Mouse (Mus musculus): ENCODE data around the gene Mad2l1bp. TPM values are rescaled to one million over a fixed set of nuclear protein-coding genes. Genes with fewer than 3 reads are reported as not detected.

The Mad2l1bp gene
- polyA plus RNA-seq, 1 experiment from 2014 or later, result 32.7 TPM

GRCm38 (mm10) chr17:46168318-46168717, 15.0 kb upstream of the Mad2l1bp start:
- 34% methylated on average over 5 of the region's 5 CpGs for WGBS
- Histone ChIP-seq H3K4me2 (ENCODE audit: low read depth, low read length) (no peak overlapping the region), H3K27me3 (ENCODE audit: control insufficient read depth, insufficient read depth, low read length) (no peaks in the 10 kb centered on the region), H3K4me3 (ENCODE audit: low read length) (no peak overlapping the region), H3K9me3 (replicated peaks; ENCODE audit: control insufficient read depth, low read length) (no peaks in the 10 kb centered on the region), H3K36me3 (ENCODE audit: control insufficient read depth, insufficient read depth) (peaks cover 81% of the 10 kb centered on the region), H3K9ac (ENCODE audit: low read length) (no peak overlapping the region), H3K4me1 (ENCODE audit: control insufficient read depth, insufficient read depth, low read length) (peaks cover 11% of the 10 kb centered on the region), H3K27ac (ENCODE audit: low read length) (no peak overlapping the region)
- no peak; the same call in 1 of the 2 replicates for ATAC-seq (replicated peaks; ENCODE audit: extremely low read depth, insufficient read depth, low FRiP score)

- H3K4me3 ChIP-seq (ENCODE audit: low read length), result no peak overlapping the region
- H3K4me2 ChIP-seq (ENCODE audit: low read depth, low read length), result no peak overlapping the region
- peaks cover 24% of the 10 kb centered on the region for H3K4me1 ChIP-seq (ENCODE audit: control insufficient read depth, insufficient read depth, low read length)
- no peaks in the 10 kb centered on the region for H3K9me3 ChIP-seq (replicated peaks; ENCODE audit: control insufficient read depth, low read length)
- 74% methylated on average over 11 of the region's 11 CpGs for WGBS
- peak overlapping the region; percentile 28; the same call in 1 of the 2 replicates for H3K27ac ChIP-seq (ENCODE audit: low read length)
- H3K9ac ChIP-seq (ENCODE audit: low read length), result peak overlapping the region; percentile 18
- H3K36me3 ChIP-seq (ENCODE audit: control insufficient read depth, insufficient read depth), result peaks cover 73% of the 10 kb centered on the region
- no peaks in the 10 kb centered on the region for H3K27me3 ChIP-seq (ENCODE audit: control insufficient read depth, insufficient read depth, low read length)
- ATAC-seq (replicated peaks; ENCODE audit: extremely low read depth, insufficient read depth, low FRiP score), result no peak
Observed at GRCm38 (mm10) chr17:46167014-46167413, 13.7 kb upstream of the Mad2l1bp start.

- no peak overlapping the region for H3K4me3 ChIP-seq (ENCODE audit: low read length)
- no peak for ATAC-seq (replicated peaks; ENCODE audit: extremely low read depth, insufficient read depth, low FRiP score)
- no peaks in the 10 kb centered on the region for H3K9me3 ChIP-seq (replicated peaks; ENCODE audit: control insufficient read depth, low read length)
- H3K9ac ChIP-seq (ENCODE audit: low read length), result no peak overlapping the region; the same call in 1 of the 2 replicates
- H3K4me1 ChIP-seq (ENCODE audit: control insufficient read depth, insufficient read depth, low read length), result peaks cover 30% of the 10 kb centered on the region
- H3K27me3 ChIP-seq (ENCODE audit: control insufficient read depth, insufficient read depth, low read length), result no peaks in the 10 kb centered on the region
- H3K4me2 ChIP-seq (ENCODE audit: low read depth, low read length), result no peak overlapping the region
- 0 out of 2 replicates have a peak overlapping the region, but pooled peaks have one; percentile 28 for H3K27ac ChIP-seq (ENCODE audit: low read length)
- WGBS, result 70% methylated on average over 5 of the region's 5 CpGs
- peaks cover 69% of the 10 kb centered on the region for H3K36me3 ChIP-seq (ENCODE audit: control insufficient read depth, insufficient read depth)
Observed at GRCm38 (mm10) chr17:46166270-46166669, 12.9 kb upstream of the Mad2l1bp start.

GRCm38 (mm10) chr17:46165460-46165859, 12.1 kb upstream of the Mad2l1bp start:
- H3K27me3 ChIP-seq (ENCODE audit: control insufficient read depth, insufficient read depth, low read length), result no peaks in the 10 kb centered on the region
- H3K4me2 ChIP-seq (ENCODE audit: low read depth, low read length), result no peak overlapping the region
- peaks cover 30% of the 10 kb centered on the region for H3K4me1 ChIP-seq (ENCODE audit: control insufficient read depth, insufficient read depth, low read length)
- peaks cover 60% of the 10 kb centered on the region for H3K36me3 ChIP-seq (ENCODE audit: control insufficient read depth, insufficient read depth)
- no peak for ATAC-seq (replicated peaks; ENCODE audit: extremely low read depth, insufficient read depth, low FRiP score)
- WGBS, result 86% methylated on average over 12 of the region's 12 CpGs
- H3K27ac ChIP-seq (ENCODE audit: low read length), result no peak overlapping the region
- H3K9me3 ChIP-seq (replicated peaks; ENCODE audit: control insufficient read depth, low read length), result no peaks in the 10 kb centered on the region
- H3K4me3 ChIP-seq (ENCODE audit: low read length), result no peak overlapping the region
- no peak overlapping the region for H3K9ac ChIP-seq (ENCODE audit: low read length)

GRCm38 (mm10) chr17:46164791-46165190, 11.4 kb upstream of the Mad2l1bp start:
- Histone ChIP-seq H3K4me2 (ENCODE audit: low read depth, low read length) (no peak overlapping the region), H3K9ac (ENCODE audit: low read length) (no peak overlapping the region), H3K27me3 (ENCODE audit: control insufficient read depth, insufficient read depth, low read length) (no peaks in the 10 kb centered on the region), H3K36me3 (ENCODE audit: control insufficient read depth, insufficient read depth) (peaks cover 57% of the 10 kb centered on the region), H3K4me3 (ENCODE audit: low read length) (no peak overlapping the region), H3K9me3 (replicated peaks; ENCODE audit: control insufficient read depth, low read length) (no peaks in the 10 kb centered on the region), H3K4me1 (ENCODE audit: control insufficient read depth, insufficient read depth, low read length) (peaks cover 30% of the 10 kb centered on the region), H3K27ac (ENCODE audit: low read length) (no peak overlapping the region)
- 88% methylated on average over 10 of the region's 10 CpGs for WGBS
- ATAC-seq (replicated peaks; ENCODE audit: extremely low read depth, insufficient read depth, low FRiP score), result no peak

GRCm38 (mm10) chr17:46164301-46164700, 10.9 kb upstream of the Mad2l1bp start:
- no peak overlapping the region for H3K9ac ChIP-seq (ENCODE audit: low read length)
- no peaks in the 10 kb centered on the region for H3K27me3 ChIP-seq (ENCODE audit: control insufficient read depth, insufficient read depth, low read length)
- ATAC-seq (replicated peaks; ENCODE audit: extremely low read depth, insufficient read depth, low FRiP score), result no peak
- peaks cover 52% of the 10 kb centered on the region for H3K36me3 ChIP-seq (ENCODE audit: control insufficient read depth, insufficient read depth)
- 92% methylated on average over 8 of the region's 8 CpGs for WGBS
- H3K9me3 ChIP-seq (replicated peaks; ENCODE audit: control insufficient read depth, low read length), result no peaks in the 10 kb centered on the region
- H3K4me1 ChIP-seq (ENCODE audit: control insufficient read depth, insufficient read depth, low read length), result peaks cover 32% of the 10 kb centered on the region
- H3K27ac ChIP-seq (ENCODE audit: low read length), result no peak overlapping the region
- H3K4me2 ChIP-seq (ENCODE audit: low read depth, low read length), result no peak overlapping the region
- H3K4me3 ChIP-seq (ENCODE audit: low read length), result no peak overlapping the region

GRCm38 (mm10) chr17:46162951-46163421, 9.6 kb upstream of the Mad2l1bp start:
- peak overlapping the region; percentile 75 for H3K4me2 ChIP-seq (ENCODE audit: low read depth, low read length)
- H3K27ac ChIP-seq (ENCODE audit: low read length), result peak overlapping the region; percentile 62
- H3K4me3 ChIP-seq (ENCODE audit: low read length), result peak overlapping the region; percentile 6
- H3K36me3 ChIP-seq (ENCODE audit: control insufficient read depth, insufficient read depth), result peaks cover 40% of the 10 kb centered on the region
- H3K4me1 ChIP-seq (ENCODE audit: control insufficient read depth, insufficient read depth, low read length), result peaks cover 26% of the 10 kb centered on the region
- H3K9me3 ChIP-seq (replicated peaks; ENCODE audit: control insufficient read depth, low read length), result no peaks in the 10 kb centered on the region
- H3K9ac ChIP-seq (ENCODE audit: low read length), result no peak overlapping the region
- 48% methylated on average over 9 of the region's 9 CpGs for WGBS
- H3K27me3 ChIP-seq (ENCODE audit: control insufficient read depth, insufficient read depth, low read length), result no peaks in the 10 kb centered on the region
- no peak for ATAC-seq (replicated peaks; ENCODE audit: extremely low read depth, insufficient read depth, low FRiP score)

- H3K4me1 ChIP-seq (ENCODE audit: control insufficient read depth, insufficient read depth, low read length), result peaks cover 26% of the 10 kb centered on the region
Observed at GRCm38 (mm10) chr17:46162551-46162950, 9.2 kb upstream of the Mad2l1bp start.

GRCm38 (mm10) chr17:46161710-46162109, 8.4 kb upstream of the Mad2l1bp start:
- ATAC-seq (replicated peaks; ENCODE audit: extremely low read depth, insufficient read depth, low FRiP score), result no peak
- Histone ChIP-seq H3K27me3 (ENCODE audit: control insufficient read depth, insufficient read depth, low read length) (no peaks in the 10 kb centered on the region), H3K36me3 (ENCODE audit: control insufficient read depth, insufficient read depth) (peaks cover 29% of the 10 kb centered on the region; the same call in 1 of the 2 replicates), H3K4me1 (ENCODE audit: control insufficient read depth, insufficient read depth, low read length) (peaks cover 26% of the 10 kb centered on the region), H3K27ac (ENCODE audit: low read length) (peak overlapping the region; percentile 83), H3K4me2 (ENCODE audit: low read depth, low read length) (peak overlapping the region; percentile 75), H3K9ac (ENCODE audit: low read length) (peak overlapping the region; percentile 87), H3K9me3 (replicated peaks; ENCODE audit: control insufficient read depth, low read length) (no peaks in the 10 kb centered on the region), H3K4me3 (ENCODE audit: low read length) (peak overlapping the region; percentile 79)
- WGBS, result 47% methylated on average over 9 of the region's 9 CpGs

More at GRCm38 (mm10) chr17:46162551-46162950, 9.2 kb upstream of the Mad2l1bp start:
- H3K4me3 ChIP-seq (ENCODE audit: low read length), result peak overlapping the region; percentile 6
- no peaks in the 10 kb centered on the region for H3K9me3 ChIP-seq (replicated peaks; ENCODE audit: control insufficient read depth, low read length)
- WGBS, result 76% methylated on average over 7 of the region's 7 CpGs
- H3K27ac ChIP-seq (ENCODE audit: low read length), result peak overlapping the region; percentile 62
- peaks cover 35% of the 10 kb centered on the region for H3K36me3 ChIP-seq (ENCODE audit: control insufficient read depth, insufficient read depth)
- ATAC-seq (replicated peaks; ENCODE audit: extremely low read depth, insufficient read depth, low FRiP score), result no peak
- H3K27me3 ChIP-seq (ENCODE audit: control insufficient read depth, insufficient read depth, low read length), result no peaks in the 10 kb centered on the region
- no peak overlapping the region for H3K9ac ChIP-seq (ENCODE audit: low read length)
- peak overlapping the region; percentile 75 for H3K4me2 ChIP-seq (ENCODE audit: low read depth, low read length)

All from heart, embryonic 16.5 days (tissue).